Mouse (Mus musculus): ENCODE results near the gene Scn11a.

- TF ChIP-seq POLR2A (IDR thresholded peaks at IDR 0.05; ENCODE audit: borderline replicate concordance, insufficient read depth, low read length) (no peak), CTCF (IDR thresholded peaks at IDR 0.05; ENCODE audit: borderline replicate concordance, insufficient read depth, low read depth, low read length) (no peak)
Observed at GRCm38 (mm10) chr9:119794470-119794869, 30.8 kb downstream of the Scn11a start.

Measured in cerebellum, adult 2 months (tissue).